Mouse (Mus musculus) lung, postnatal 0 days (tissue): ENCODE results near the gene Hsd17b1.

ENCODE experiments used
- CTCF ChIP-seq: IDR thresholded peaks from 2 replicates; pipeline ENCODE4 v1.5.1; 2016; ENCODE audit warnings: antibody characterized with exemption, mild to moderate bottlenecking
- EP300 ChIP-seq: IDR thresholded peaks from 2 replicates; pipeline ENCODE4 v1.6.1; 2016; ENCODE audit warnings: antibody characterized with exemption, mild to moderate bottlenecking, control low read depth

- TF ChIP-seq CTCF (no peak; the same call in 1 of the 2 replicates), EP300 (no peak)
Measured at GRCm38 (mm10) chr11:101084246-101084645, 6.0 kb downstream of the Hsd17b1 start.
